Mouse (Mus musculus) Patski (cell line): ENCODE measurements around the gene Wdr17. TPM values are rescaled to one million over a fixed set of nuclear protein-coding genes. Genes with fewer than 3 reads are reported as not detected.
"Not testable (repeated sequence)": the region's sequence is repeated elsewhere in the genome, so short reads cannot be mapped to it uniquely, and the experiment has no call there.

Experiments used
- ATAC-seq: fragments of 100-300 bp; one replicate; pipeline ENCODE4 v1.8.0; 2021
- CTCF ChIA-PET: fragments of 350-600 bp; sonication (Branson Sonifier 250); formaldehyde crosslinking; loops from one replicate; lab custom pipeline; 2022; ENCODE audit warnings: inconsistent platforms; lab: Charles Lee
- POLR2A ChIA-PET: fragments of 350-600 bp; sonication (Branson Sonifier 250); formaldehyde crosslinking; loops from one replicate; lab custom pipeline; 2022; ENCODE audit warnings: antibody characterized with exemption, inconsistent platforms; lab: Charles Lee
- DNase-seq: peaks from one replicate; pipeline ENCODE4 v3.0.0-alpha.2; 2011; ENCODE audit warnings: low read depth, low spot score
- H3K27me3 ChIP-seq: fragments of 371-371 bp; one replicate; pipeline ENCODE4 v1.5.1; 2021
- CTCF ChIP-seq: fragments of 100-300 bp; IDR thresholded peaks from one replicate; pipeline ENCODE4 v1.5.1; 2021
- in situ Hi-C: fragments of 300-500 bp; cut with MboI; formaldehyde crosslinking; loops from 3 replicates; pipeline ENCODE4 v1.11.1; 2018; ENCODE audit warnings: low pct_unique_long_range_greater_than_20kb, mixed read lengths
- polyA plus RNA-seq: library from polyadenylated mRNA; unstranded; gene quantifications from one replicate; pipeline ENCODE4 v1.2.3, GENCODE M21; 2021

Wdr17 gene
- polyA plus RNA-seq, 1 experiment from 2014 or later = 3.9 TPM

DNA sequence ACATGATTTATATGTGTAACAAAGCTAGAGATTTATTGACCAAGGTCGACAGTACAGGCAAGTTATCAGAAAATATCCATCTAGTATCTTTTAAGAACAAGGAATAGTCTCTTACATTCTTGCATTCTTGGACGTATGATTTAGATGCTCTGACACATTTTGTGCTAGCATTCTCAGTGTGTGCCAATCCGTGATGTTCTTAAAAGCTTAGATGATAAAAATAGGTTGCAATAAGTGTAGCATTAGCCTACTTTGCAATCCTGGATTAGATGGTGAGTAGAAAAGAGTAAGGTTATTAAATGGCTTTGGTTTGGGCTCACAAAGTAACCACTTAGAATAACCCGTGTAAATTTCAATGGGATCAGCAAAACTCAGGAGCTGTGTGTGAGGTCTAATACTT lies 168.5 kb downstream of the Wdr17 start:
- in situ Hi-C loops = no loop called here
- ChIA-PET POLR2A (no interaction called here), CTCF (no interaction called here)
- H3K27me3 ChIP-seq = no peaks in the 10 kb centered on the region
- TF ChIP-seq CTCF = no peak
- no peak for DNase-seq
- ATAC-seq = no peak

DNA sequence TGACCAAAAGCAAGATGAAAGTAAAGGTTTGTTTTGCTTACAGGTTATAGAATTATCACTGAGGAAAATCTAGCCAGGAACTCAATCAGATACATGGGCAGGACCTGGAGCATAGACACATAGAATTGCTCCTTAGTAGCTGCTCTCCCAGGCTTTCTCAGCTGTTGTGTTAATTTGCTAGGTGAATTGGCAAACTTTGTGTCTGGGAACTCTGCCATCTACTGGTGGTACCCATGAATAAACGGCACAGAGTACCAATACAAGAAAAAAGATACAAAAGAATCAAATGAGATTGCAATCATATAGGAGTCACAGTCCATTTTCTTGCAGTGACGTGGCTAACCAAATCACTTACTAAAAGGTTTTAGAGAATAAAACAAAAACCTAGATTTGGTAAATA lies 181.2 kb downstream of the Wdr17 start:
- ATAC-seq (no peak), DNase-seq (no peak)
- peak; percentile 59 for TF ChIP-seq CTCF
- CTCF ChIA-PET = interaction anchor here (0.8 to 3.9 kb wide), 4 partner anchors 10 to 191 kb away, joined by 3 to 22 read pairs (median 3); no protein-coding TSS in a partner anchor
- POLR2A ChIA-PET = no interaction called here
- in situ Hi-C loops = no loop called here
- no peaks in the 10 kb centered on the region for H3K27me3 ChIP-seq

DNA sequence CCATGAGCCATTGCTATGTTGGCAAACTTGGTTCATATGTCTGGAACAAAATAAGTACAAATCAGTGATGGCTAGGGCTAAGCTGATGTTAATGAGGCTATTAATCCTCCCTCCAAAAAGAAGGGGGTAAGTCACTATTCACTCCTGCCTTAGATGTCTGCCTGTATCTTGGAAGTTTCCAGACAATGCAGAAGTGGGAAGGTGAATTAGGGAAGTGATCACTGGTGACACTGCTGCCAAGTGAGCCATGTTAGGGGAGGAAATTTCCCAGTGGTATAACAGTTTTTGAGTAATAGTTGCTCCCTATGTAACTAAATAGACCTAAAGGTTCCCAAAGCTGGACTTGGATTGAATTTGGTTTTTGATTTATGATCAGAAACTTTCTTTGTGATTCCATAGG lies 215.2 kb downstream of the Wdr17 start:
- no peak for ATAC-seq
- DNase-seq = no peak

DNA sequence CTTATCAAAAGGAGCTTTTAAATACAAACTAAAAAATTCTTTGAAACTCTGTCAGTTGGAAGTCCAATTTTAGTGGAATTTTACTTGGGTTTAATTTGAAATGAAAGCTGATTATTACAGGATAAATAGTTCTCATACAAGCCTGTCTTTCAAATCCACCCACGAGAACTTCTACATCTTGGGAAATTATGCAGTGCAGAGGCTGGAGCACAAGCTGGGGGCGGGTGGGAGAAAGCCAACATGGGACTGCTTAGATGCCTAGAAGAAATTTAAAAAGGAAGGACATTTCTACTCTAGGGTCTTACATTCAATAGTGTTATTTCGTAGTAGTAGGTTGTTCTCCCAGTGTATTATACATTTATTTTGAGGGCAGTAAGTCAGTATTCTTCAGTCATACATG lies 219.2 kb downstream of the Wdr17 start:
- H3K27me3 ChIP-seq = no peaks in the 10 kb centered on the region
- no peak for DNase-seq
- ATAC-seq = no peak
- TF ChIP-seq CTCF = no peak
- POLR2A ChIA-PET = no interaction called here
- CTCF ChIA-PET = interaction anchor here (0.7 to 1.6 kb wide), 2 partner anchors 87 to 160 kb away, joined by 3 to 7 read pairs; no protein-coding TSS in a partner anchor
- in situ Hi-C loops = no loop called here

More for the DNA sequence above, 215.2 kb downstream of the Wdr17 start:
- no peaks in the 10 kb centered on the region for H3K27me3 ChIP-seq
- ChIA-PET CTCF (no interaction called here), POLR2A (interaction anchor here (0.6 kb wide), 1 partner anchor 169 kb away, joined by 3 read pairs; no protein-coding TSS in a partner anchor)
- TF ChIP-seq CTCF = no peak
- in situ Hi-C loops = no loop called here

- peak; percentile 22 for DNase-seq
- POLR2A ChIA-PET = interaction anchor here (0.7 to 0.9 kb wide), 2 partner anchors 150 to 153 kb away, joined by 3 to 4 read pairs; no protein-coding TSS in a partner anchor
- TF ChIP-seq CTCF = peak; percentile 82
- in situ Hi-C loops = loop anchor here (5.0 kb wide), 1 partner anchor 153 kb away; no protein-coding TSS in a partner anchor
- CTCF ChIA-PET = interaction anchor here (0.8 to 4.3 kb wide), 14 partner anchors 12 to 157 kb away, joined by 3 to 28 read pairs (median 5); no protein-coding TSS in a partner anchor
- ATAC-seq = peak; percentile 69
- H3K27me3 ChIP-seq = no peaks in the 10 kb centered on the region
Observed at GRCm38 (mm10) chr8:54660675-54661074, 226.3 kb downstream of the Wdr17 start.

- CTCF ChIA-PET = interaction anchor here (0.7 to 1.7 kb wide), 7 partner anchors 49 to 149 kb away, joined by 3 to 10 read pairs (median 4); no protein-coding TSS in a partner anchor
- peak; percentile 55 for TF ChIP-seq CTCF
- no peaks in the 10 kb centered on the region for H3K27me3 ChIP-seq
- POLR2A ChIA-PET = no interaction called here
- DNase-seq (no peak), ATAC-seq (no peak)
- in situ Hi-C loops = loop anchor here (5.0 kb wide), 1 partner anchor 152 kb away; no protein-coding TSS in a partner anchor
Observed at GRCm38 (mm10) chr8:54659703-54660102, 227.3 kb downstream of the Wdr17 start.

GRCm38 (mm10) chr8:54638634-54639033 lies 248.3 kb downstream of the Wdr17 start:
- ATAC-seq = no peak
- CTCF ChIA-PET = interaction anchor here (1.1 to 1.3 kb wide), 2 partner anchors 11 to 33 kb away, joined by 3 to 5 read pairs; no protein-coding TSS in a partner anchor
- no peak for TF ChIP-seq CTCF
- no peak for DNase-seq
- POLR2A ChIA-PET = no interaction called here
- in situ Hi-C loops = no loop called here
- H3K27me3 ChIP-seq = no peaks in the 10 kb centered on the region

- ATAC-seq, in situ Hi-C loops: not testable (repeated sequence)
Observed at GRCm38 (mm10) chr8:54616710-54617109, 270.3 kb downstream of the Wdr17 start.

GRCm38 (mm10) chr8:54610238-54610637 lies 276.7 kb downstream of the Wdr17 start:
- in situ Hi-C loops = no loop called here
- POLR2A ChIA-PET = interaction anchor here (0.7 to 1.7 kb wide), 7 partner anchors 19 to 95 kb away, joined by 3 to 13 read pairs (median 3); no protein-coding TSS in a partner anchor
- peak; percentile 93 for ATAC-seq
- peak; percentile 91 for DNase-seq
- no peak for TF ChIP-seq CTCF
- CTCF ChIA-PET = interaction anchor here (1.2 to 1.7 kb wide), 6 partner anchors 15 to 73 kb away, joined by 3 to 6 read pairs (median 4); no protein-coding TSS in a partner anchor
- H3K27me3 ChIP-seq = no peaks in the 10 kb centered on the region

More at GRCm38 (mm10) chr8:54616710-54617109, 270.3 kb downstream of the Wdr17 start:
- DNase-seq, H3K27me3 ChIP-seq, CTCF ChIA-PET, POLR2A ChIA-PET: not testable (repeated sequence)

DNA sequence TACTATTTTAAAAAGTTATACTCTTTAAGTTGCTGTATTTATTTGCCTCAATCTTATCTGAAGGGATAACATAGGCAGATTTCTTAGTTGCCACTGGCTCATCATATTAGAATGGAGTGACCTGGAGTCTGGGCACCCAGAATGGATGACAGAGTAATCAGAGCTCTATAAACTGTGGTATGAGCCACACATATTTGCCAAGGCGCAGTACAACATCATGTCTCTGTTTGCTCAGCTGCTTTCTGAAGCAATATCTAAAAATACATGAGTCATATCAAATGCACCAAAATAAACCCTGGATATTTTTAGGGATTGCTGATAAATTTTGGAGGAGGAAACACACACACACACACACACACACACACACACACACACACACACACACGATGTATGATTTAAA lies 277.6 kb downstream of the Wdr17 start:
- ChIA-PET CTCF (interaction anchor here (0.7 to 1.7 kb wide), 7 partner anchors 14 to 68 kb away, joined by 3 to 6 read pairs (median 4); no protein-coding TSS in a partner anchor), POLR2A (interaction anchor here (0.9 kb wide), 1 partner anchor 18 kb away, joined by 3 read pairs; no protein-coding TSS in a partner anchor)
- in situ Hi-C loops = no loop called here
- H3K27me3 ChIP-seq = no peaks in the 10 kb centered on the region
- DNase-seq = peak; percentile 51
- no peak for TF ChIP-seq CTCF
- ATAC-seq = peak; percentile 36

DNA sequence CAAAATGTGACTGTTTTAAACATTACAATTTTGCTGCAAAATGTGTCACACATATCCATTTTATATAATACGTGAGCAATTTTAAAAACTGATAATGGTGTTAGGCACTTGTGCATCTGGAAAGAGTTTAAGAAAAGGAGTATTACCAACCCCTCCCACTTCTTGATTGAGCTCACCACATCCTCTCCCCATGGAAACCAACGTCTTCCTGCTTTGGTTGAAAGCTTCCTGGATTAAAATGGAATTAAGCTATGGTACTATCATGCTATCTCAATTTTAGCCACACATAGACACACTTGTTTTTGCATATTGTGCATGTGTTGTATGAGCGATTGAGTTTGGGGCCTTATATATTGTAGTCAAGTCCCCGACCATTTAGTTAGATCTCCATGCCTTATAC lies 283.5 kb downstream of the Wdr17 start:
- no peak for TF ChIP-seq CTCF
- CTCF ChIA-PET = interaction anchor here (1.0 kb wide), 1 partner anchor 10 kb away, joined by 3 read pairs; no protein-coding TSS in a partner anchor
- no peaks in the 10 kb centered on the region for H3K27me3 ChIP-seq
- DNase-seq = no peak
- ATAC-seq = no peak
- in situ Hi-C loops = no loop called here
- POLR2A ChIA-PET = no interaction called here
